ENCODE assay signal across 16 mouse cellular contexts in the genomic region with DNA sequence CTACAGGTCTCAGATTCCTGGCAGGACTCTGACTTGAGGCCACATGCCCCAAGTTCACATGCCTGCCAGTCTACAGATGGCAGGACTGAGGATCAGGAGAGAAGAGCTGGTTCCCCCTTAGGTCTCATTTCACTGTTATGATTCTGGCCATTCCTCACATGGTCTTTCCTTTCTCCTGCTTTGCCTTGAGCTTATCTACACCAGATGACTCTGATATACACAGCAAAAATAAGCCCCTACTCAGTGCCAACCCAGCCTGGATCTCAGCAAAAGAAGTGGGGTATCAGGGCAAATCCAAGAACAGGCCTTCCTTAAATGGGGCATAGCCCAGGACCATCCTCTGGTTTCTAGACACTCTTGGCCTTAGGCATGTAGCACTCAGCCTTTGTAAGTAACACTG.
"Had no signal": no experiment of that assay in that cellular context is flagged by ENCODE, and none has a peak within 500 bp of the region (broad histone marks: within the 10 kb centered on the region; RNA-seq: fewer than 3 reads in every experiment).

No protein-coding gene starts in this region.

- DNase-seq: kidney, adult 11 months; kidney, postnatal 10 days; layer of hippocampus, postnatal 36 days; left cerebral cortex, postnatal 4 days; lung, adult 2 months; lung, postnatal 4 days; midbrain, embryonic 14.5 days; right cerebral cortex, adult 18-20 months; right cerebral cortex, postnatal 25 days; thymus, adult 18-20 months; thymus, postnatal 14 days had no signal

- H3K27ac ChIP-seq: limb, embryonic 13.5 days; liver, embryonic 14.5 days; midbrain, embryonic 10.5 days; neural tube, embryonic 15.5 days had no signal

- H3K27me3 ChIP-seq: limb, embryonic 13.5 days; neural tube, embryonic 15.5 days had no signal

- H3K9me3 ChIP-seq: limb, embryonic 13.5 days; midbrain, embryonic 10.5 days; neural tube, embryonic 15.5 days had no signal

- H3K4me2 ChIP-seq: limb, embryonic 13.5 days; neural tube, embryonic 15.5 days had no signal

- H3K36me3 ChIP-seq: limb, embryonic 13.5 days; midbrain, embryonic 10.5 days; neural tube, embryonic 15.5 days had no signal

- H3K4me3 ChIP-seq: limb, embryonic 13.5 days; midbrain, embryonic 10.5 days; myocyte; neural tube, embryonic 15.5 days had no signal

- H3K9ac ChIP-seq: limb, embryonic 13.5 days; liver, embryonic 14.5 days; neural tube, embryonic 15.5 days had no signal
